Mouse (Mus musculus) activated CD4-positive, CD25-positive, alpha-beta regulatory T cell, adult 4 months (primary cell): ENCODE measurements around the gene Map3k7. TPM values are rescaled to one million over a fixed set of nuclear protein-coding genes. Genes with fewer than 3 reads are reported as not detected.

Experiments
- ATAC-seq: one replicate; pipeline ENCODE4 v1.8.0; 2017
- polyA plus RNA-seq, 2 experiments: library from polyadenylated mRNA; unstranded; fragments of 100-300 nt; shearing (Covaris generic); gene quantifications; one replicate each; pipeline ENCODE4 v1.2.1; 2017

The Map3k7 gene
- 1 to 10 TPM; 5.8 to 9.5 TPM for polyA plus RNA-seq

DNA sequence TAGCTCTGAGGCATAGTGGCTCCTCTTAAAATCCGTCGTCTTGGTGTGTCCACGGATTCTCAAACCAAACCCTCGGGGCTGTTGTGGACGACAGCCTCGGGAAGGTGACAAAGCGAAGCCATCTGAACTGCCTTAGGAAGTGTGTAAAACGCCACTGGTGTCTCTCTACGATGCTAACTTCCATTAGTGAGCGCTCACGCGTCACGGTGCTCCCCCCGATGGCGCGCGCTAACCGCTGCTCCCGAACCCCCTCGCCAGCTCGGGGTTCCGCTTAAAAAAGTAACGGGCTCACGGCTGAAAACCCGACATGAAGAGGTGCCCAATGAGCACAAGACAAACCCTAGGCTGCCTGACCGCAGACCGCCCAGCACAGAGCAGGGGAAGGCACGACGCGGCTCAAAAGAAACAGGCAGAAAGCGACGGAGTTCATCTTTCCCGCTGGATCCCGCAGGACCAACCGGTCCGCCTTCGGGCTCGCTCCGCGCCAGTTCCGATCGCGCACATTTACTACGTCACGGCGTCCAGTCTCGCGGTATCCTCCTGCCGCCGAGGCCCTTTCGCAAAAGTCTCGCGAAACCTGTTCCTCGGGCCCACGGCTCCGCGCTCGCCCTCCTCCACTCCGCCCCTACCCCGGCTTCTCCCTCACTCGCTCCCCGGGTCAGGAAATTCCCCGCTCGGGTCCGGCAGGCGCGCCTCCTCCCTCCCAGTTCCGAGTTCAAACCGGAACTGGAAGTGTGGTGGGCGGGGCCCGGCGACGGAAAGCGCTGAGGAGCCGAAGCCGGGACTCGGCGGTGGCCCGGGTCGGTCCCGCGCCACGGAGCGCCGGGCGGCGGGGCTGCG, at the start of gene Map3k7:
Map3k7 (plus strand) TSS at position 744 of the 840 bp plus-strand sequence.
- ATAC-seq = peak; percentile 80

DNA sequence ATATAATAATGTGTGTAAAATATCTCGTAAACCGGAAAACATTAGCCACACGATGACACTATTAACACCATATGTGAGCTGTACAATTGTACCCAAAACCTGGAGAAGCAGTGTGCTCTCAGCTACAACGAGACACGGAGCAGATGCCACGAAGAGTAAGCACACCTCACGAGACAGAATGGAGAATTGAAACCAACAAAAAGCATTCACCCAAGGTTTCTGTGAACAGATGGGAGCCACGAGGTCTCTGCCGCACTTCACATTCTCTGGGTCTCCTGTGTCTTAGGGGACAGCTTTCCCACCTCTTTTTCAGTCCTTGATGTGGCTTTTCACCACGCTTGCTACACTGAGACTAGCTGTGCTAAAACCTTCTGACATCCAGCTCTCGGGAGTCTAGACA, 48.8 kb upstream of the Map3k7 start:
- ATAC-seq = no peak

DNA sequence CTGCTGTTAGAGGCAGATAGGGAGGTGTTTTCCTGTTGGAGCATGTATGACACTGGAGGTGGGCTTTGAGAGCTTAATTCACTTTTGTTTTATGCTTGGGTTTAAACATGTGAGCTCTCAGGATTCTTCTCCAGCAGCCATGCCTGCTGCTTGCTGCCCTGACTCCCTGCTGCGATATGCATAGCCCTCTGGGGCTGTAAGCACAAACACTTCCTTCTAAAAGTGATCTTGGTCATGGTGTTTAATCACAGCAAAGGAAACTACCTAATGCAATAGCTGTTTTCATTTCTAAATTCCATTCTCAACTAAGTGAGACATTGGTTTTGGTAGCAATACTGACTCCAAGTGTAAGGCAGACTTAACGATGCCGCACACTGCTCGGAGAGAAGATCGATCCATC, 45.2 kb upstream of the Map3k7 start:
- no peak for ATAC-seq

DNA sequence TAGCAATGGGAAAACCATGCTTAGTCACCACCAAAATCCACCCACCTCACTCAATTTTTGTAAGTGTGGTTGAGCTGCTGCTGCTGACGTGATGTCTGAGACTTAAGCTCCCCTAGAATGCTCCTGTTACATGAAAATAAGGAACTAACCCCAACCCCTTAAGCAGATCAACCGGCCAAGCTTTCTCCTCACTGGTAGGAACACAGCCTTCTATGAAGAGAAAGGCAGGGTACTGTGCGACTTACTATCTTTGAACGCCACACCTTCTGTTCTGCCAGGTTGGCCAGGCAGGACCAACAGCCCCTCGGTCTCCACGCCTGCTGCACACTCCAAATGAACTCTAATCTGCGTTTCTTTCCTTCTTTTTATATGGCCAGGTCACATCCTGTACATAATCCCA, 41.7 kb upstream of the Map3k7 start:
- ATAC-seq = no peak

DNA sequence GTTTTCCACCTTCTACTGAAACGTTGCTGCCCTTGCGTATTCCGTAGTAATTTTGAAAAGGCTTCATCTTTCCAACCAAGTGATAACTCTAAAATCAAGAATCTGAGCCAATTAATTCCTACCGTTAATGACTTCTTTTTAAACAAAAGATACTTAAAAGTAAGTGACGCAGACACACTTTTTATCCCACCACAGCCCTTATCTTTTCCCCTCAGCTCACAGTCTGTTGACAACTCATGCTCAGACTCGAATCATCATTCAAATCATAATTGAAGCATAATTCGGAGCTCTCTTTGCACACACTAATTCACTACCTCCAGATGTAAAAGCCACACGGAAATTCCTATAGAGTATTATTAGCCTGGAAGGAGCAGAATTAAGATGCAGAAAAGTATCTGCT, 40.5 kb upstream of the Map3k7 start:
- no peak for ATAC-seq

DNA sequence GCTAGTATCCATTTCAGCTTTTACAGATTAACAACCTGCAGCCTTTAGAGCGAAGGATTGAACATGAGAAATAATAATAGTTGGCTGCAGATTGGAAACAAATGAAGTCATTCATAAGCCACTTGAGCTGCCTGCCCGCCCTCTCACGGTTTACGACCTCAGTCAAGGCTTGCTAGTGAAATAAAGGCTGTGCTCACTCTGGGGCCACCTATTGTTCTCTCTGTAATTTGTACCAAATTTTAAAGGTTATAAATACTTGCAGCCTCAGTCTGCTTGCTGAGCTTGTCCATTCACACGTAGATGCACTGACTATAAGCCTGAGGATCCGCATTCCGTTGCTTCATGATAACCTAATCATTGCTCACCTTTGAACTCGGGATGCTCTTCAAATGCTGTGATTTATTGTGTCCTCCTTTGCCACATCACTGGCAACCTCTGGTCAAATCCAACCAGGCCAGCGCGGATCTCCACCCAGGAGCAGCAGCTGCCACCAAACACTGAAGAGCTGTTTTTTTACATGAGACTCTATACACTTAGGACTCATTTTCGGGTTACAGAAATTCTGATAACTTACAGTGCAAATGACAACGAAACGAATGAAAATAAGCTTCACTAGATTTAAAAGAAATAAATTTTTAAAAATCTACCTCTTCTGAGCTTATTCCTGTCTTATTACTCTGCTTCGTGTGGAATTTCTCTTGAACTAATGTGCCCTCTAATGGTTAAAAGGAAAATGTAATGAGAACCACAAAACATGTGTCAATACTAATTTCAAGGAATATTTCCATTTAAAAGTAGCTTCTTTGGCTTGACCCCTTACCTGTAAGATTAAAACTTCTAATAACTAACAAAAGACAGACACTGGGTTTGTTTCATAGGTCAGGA, 39.4 kb upstream of the Map3k7 start:
- ATAC-seq = no peak

DNA sequence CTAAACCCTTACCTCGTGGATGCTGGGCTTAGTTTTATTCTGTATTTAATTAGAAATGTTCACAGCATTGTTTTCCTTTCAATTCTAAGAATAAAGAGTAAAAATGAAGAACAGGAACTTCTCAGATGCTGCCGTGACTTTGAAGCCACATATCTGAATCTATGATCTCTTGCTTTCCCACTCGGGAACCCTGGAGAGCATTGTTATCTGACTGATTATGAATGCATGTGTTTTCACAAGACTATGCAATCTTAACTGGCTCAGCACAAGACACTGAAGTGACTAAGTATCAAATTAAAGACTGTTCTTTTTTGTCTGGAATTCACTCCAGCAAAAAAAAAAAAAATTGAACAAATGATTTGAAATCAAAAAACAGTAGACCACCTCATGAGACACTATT, 30.7 kb upstream of the Map3k7 start:
- no peak for ATAC-seq

DNA sequence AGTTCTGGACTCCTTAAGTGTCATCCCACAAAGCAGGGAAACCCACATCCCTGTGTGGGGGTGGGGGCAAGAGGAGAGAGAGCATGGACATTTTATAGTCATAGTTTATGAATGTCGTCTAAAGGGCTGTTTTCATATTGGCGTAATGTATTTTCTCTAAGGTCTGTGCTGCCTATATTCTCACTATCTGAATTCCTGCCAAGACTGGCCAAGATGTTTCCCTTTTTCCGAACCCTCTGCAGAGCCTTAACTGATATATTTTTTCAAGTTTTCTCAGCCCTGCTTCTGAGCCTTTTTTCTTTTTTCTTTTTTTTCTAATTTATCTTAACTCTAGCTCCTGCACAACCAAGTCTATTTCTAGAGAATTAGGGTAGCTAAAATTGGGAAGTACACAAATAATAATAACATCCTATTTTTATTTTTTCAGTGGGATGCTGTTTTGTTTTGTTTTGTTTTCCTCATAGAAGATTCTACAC, 28.0 kb upstream of the Map3k7 start:
- ATAC-seq = no peak

DNA sequence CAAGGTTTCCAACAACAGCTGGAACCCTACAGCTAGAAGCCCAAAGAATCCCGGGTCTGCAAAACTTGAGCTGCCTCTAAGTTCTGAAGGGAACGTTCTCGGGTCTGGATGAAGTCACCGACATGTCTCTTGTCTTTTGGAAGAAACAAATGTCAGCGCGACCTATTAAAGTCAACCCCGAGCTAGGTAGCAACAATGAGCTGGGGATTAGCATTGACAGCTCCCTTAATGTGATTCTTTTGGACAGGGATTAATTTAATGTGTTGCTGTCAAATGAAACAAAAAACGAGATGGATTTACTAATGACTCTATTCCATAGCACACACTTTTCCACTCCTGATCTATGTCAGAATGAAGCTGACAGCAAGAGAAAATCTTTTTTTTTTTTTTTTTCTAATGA, 27.5 kb upstream of the Map3k7 start:
- ATAC-seq = no peak

DNA sequence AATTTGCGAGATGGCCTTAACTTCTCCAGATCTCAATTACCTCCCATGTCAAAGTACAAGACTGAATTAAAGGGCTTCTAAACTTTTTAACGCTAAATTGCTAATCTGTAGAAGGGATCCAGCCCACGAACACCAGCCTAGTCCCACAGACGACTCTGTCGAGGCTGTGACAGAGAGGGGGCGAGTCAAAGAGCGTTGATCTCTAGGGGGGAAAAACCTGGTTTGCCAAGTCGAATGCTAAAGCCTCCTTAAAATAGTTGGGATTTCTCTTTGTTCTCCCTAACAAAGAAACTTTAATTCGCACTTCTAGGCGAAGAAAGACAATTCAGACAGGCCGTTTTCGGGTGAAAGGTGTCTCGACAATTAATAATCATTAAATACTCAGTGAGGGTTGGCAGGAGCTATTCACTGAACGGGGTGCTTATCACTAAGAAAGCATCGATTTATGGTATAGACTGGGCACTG, 27.0 kb upstream of the Map3k7 start:
- ATAC-seq = no peak

DNA sequence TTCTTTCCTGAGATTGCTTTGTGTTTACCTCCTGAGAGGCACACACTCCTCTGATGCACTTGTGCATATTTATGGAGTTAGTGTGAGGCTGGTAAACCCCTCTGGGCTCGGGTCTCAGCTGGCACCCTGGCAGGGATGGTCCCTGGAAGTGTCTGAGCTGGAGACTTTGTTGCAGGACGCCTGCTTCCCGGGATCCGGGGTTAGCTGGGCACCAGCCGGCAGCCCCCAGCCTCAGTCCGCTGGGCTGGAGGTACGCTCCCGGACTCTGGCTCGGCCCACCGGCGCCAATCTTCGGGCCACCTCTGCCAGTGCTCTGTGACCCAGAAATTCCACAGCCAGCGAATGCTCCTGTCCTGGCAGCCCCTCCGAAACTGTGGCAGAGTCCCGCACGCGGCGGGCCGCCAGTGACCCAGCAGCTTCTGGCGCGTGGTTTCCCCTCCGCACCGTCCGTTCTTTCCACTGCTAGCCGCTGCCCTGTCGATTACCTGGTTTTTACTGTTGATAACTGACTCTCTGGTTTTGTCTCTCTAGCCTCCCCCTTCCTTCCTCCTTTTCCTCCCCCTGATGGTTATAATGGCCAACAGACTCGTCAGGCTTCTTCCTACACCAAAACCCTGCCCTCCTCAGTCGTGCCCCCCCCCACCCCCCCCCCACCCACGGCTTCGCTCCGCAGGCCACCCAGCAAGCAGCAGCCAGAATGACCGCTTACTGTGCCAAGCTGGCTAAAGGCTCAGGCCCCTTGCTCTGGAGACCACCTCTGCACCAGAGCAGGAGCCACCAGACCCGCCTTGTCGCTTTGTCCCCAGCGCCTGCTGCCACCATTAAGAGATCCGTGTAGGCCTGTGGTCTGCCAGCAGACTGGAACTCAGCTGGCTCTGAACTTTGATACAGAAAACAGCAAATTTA, 26.3 kb upstream of the Map3k7 start:
- ATAC-seq = no peak

DNA sequence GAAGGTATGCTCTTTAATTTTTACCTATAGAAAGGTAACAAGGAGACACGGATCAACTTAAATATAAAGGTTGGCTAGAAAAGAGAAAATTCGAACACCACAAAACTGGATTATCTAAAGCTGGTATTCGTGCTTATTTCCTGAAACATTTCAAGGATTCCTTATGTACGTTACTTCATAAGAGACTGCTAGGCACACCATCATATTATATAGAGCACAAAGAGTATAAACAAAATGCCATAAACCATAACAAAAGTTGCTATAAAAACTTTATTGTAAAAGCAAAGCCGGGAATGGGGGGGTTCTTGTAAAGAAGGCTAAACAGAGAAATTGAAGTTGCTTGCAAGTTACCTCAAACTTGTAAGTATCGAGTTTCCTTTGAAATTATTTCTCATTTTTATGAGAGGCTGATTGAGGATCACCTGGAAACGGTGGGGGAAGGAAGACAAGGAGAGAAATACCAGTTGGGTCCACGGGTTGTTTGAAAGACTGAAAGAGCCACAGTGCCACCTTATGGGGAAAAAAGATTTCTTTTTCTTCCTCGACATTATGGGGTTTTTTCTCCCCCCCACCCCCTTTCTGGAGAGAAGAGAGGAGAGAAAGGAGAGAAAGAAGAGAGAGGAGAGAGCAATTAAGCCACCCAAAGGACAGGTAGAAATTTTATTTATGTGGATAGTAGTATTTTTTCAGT, 25.3 kb upstream of the Map3k7 start:
- ATAC-seq = no peak

DNA sequence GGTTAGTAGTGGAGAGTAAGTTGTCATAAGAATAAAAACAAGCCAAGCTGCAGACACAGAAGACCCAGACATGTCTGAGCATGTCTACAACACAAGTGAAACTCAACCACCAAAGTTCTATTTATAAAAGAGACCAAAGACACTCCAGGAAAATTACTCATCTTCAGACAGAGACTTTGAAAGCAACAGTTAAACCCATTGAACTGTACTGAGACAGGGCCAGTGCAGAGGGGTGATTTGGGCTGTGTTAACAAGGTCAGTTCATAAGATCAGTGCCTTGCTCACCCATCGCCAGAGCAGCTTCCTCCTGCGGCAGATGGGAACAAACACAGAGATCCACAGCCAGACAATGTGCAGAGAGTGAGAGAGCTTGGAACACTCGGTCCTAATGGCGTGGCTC, 22.3 kb upstream of the Map3k7 start:
- ATAC-seq = no peak

DNA sequence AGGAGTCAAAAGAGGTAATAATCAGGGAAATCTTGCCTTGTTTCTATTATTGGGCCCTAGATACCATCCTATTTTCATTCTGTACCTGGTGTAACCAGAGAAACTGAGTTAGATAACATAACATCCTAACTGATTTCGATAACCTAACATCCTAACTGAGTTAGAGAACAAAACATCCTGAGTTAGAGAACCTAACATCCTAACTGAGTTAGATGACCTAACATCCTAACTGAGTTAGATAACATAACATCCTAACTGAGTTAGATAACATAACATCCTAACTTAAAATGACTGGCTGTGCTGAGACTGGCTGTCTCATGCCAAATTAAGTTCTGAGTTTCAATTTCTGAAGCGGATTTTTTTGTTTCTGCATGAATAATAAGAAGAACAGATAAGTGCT, 20.9 kb upstream of the Map3k7 start:
- no peak for ATAC-seq

DNA sequence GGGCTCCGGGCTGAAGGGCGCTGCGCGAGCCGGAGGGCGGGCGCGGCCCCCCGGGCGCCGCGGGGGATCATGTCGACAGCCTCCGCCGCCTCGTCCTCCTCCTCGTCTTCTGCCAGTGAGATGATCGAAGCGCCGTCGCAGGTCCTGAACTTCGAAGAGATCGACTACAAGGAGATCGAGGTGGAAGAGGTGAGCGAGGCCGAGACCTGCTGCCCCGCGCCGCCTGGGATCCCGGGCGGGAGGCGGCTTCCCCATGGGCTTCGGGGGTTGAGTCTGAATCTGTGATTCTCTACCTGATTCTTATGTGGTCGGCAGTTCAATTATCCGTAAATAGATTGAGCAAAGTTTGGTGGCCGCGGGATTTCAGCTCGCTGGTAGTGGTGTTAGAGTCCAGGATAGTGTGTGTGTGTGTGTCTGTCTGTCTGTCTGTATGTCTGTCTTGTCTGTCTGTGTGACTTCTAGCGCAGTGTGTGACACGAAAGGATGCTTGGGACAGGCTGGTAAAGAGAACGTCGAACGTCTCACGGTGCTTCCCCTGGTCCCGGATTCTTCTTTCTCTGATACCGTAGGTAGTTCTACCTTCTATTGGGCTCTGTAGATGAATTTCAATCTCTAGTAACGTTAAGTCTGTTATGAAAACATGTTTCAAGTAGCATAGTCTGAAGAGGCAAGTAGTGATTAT, 438 bp downstream of the Map3k7 start:
- ATAC-seq = peak; percentile 37

DNA sequence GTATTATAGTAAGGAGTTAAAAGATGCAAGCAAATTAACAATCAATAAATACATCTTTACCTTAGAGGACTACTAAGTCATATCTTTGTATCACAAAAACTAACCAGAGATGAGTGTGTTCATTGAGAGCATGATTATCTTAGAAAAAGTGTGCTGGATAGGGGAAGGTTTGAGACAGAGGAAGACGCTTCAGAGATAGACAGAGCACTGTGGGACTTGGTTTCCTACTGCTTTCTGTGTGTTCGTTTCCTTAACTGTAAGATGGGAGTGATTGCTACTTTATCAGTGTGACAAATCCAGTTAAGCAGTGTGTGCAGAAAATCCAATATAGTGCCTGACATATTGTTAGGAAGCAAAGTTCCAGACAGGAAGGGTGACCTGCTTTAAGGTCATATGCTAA, 1.3 kb downstream of the Map3k7 start:
- ATAC-seq = no peak

DNA sequence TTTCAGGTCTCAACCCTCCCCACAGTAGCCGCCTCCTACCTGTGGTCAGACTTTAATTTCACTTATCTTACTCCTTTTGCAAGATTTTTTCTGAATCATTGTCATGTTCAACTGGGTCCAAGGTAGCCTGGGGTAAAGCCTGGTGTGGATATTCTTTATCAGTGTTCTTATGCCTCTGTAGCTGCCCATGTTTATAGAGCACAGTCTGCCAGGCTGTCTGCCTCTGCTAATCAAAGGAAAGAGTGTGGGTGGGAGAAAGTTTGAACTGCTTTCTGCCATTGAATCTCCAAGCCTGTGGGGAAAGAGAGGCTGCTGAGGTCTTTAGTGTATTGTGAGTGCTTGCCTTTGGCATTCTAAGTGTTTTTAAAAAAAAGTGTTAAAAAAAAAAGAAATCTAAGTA, 7.5 kb downstream of the Map3k7 start:
- ATAC-seq = no peak

DNA sequence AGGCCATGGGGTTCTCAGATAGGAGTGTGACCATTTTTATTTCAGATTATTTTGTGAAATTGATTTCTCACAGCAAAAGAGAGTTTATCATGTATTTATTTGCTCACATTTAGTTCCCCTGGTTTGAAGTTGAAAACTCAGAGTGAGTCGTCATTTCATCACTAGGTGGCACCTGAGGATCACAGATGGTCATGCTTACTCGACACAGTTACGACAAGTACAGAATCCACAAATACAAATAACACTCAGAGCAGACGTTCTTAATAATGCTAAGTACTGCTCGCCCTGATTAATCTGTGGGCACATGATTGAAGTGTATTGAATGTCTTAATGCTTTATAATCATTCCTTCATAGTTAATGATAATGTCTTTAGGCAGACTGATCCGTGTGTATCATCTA, 8.3 kb downstream of the Map3k7 start:
- ATAC-seq = peak; percentile 52

DNA sequence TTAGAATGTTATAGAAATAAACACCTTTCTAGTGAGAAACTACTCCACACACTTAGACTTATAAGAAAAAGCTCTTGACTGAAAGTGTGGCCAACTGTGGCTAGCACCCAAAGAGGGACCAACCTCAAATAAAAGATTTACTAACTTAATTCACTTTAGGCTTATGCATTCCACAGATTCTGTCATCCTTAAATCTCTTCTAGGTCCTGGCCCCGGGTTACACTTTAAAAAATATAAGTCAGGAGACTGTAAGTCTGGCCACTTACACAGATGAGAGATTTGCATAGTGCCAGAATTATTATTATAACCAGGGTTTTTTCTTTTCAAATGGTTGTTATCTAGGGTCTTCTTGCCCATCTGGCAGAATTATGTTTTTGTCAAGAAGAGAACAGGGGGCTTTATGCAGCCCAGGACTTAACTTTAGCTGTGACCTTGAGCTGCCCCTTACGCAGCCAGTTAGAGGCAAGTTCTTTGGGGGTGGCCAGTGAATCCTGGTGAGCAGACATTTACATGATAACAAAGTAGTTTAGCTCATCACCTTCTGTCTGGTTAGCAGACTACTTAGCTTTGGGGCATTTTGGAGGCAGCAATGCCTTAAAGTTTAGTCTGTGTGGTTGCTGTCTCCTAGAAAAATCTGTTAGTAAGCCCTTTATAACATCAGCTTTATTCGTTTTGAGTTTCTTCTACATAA, 11.5 kb downstream of the Map3k7 start:
- ATAC-seq = no peak

DNA sequence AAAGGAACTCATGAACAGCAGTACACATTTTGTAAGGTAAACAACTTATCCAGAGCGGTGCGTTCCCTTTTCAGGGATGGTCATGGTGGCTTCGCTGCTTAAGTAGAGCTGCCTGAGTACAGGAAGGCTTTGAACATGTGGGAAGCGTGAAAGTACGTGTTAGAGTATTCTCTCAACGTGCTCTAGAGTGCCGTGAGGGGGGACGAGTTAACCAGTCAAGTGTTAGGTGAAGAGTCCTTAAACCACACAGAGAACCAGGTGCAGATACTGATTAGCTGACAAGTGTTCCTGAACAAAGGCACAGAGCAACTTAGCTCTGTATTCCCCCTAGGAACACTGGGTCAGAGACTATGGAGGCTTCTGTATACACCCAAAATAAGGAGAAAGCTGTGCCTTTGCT, 18.0 kb downstream of the Map3k7 start:
- no peak for ATAC-seq

DNA sequence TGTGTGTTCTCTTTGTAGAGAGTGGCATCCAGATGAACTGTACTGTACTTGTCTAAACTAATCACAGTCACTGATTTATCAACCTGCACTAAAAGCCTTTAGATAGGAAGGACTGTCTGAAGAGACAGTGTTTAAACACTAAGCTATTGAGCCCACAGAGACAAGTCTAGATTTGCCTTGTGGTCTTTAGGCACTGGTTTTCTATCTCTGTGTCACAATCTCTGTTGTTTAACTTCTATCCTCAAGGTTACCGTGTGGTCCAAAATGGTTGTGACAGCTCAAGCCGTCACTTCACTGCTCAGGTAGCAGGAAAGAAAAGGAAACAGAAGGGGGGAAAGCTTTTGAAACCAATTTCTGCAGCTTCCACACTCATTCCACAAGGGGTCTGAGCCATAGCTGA, 29.5 kb downstream of the Map3k7 start:
- ATAC-seq = no peak
